Mouse (Mus musculus): Measurements from ENCODE around the gene Gm572.

DNA sequence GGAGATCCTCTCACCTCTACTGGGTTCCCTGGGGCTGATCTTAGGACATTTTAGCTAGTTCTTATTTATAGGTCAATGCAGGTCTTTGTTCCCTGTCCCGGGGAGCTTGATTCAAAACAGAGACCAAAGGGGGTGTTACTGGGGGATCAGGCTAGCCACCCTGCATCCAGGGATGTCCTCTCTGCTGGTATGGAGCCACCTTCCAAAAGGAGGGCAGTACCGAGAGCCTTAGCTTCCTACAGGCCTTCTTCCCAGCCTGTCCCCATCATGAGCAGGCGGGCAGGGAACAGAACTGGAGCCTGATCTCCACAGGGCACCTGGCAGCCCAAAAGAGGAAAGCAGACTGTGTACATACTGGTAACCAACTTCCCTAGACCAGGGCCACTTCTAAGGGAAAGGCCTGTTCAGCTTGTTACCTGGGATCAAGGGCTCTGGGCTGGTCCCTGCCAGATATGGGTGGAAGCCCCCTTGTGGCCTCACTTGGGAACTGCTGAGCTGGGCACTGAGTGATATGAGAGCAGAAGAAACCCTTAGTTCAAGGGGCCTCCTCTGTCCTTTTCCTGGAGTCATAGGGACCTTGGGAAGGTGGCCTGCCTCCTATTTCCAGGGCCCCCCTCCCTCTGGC, 38.5 kb upstream of the Gm572 start:
- TF ChIP-seq CTCF (IDR thresholded peaks at IDR 0.05; ENCODE audit: low read depth) (peak; percentile 61), EP300 (IDR thresholded peaks at IDR 0.05; ENCODE audit: low read depth) (no peak)

Data from heart, postnatal 0 days (tissue).